Mouse (Mus musculus) intestine, postnatal 0 days (tissue): Measurements from ENCODE around the gene Ndufa3. TPM values are rescaled to one million over a fixed set of nuclear protein-coding genes. Genes with fewer than 3 reads are reported as not detected.
A peak's percentile ranks its signal among the peaks of the same experiment; 100 is the strongest.

Experiments used
- ATAC-seq: fragments of 200-750 bp; cut with Nextera tagmentation; 2 replicates; pipeline ENCODE4 v1.8.0; 2017; ENCODE audit warnings: mild to moderate bottlenecking, moderate TSS enrichment, moderate library complexity
- H3K27ac ChIP-seq: fragments of 300-500 bp; sonication (generic); 2 replicates; pipeline ENCODE4 v1.5.1; 2014; ENCODE audit warnings: mild to moderate bottlenecking, low read depth, low read length, moderate library complexity
- H3K27me3 ChIP-seq: fragments of 300-500 bp; sonication (generic); replicated peaks from 2 replicates; pipeline ENCODE4 v1.6.1; 2014; ENCODE audit warnings: low read length, mixed read lengths; ENCODE audit not compliant: control insufficient read depth, insufficient read depth
- H3K36me3 ChIP-seq: fragments of 300-500 bp; sonication (generic); 2 replicates; pipeline ENCODE4 v1.6.1; 2014; ENCODE audit warnings: mild to moderate bottlenecking, moderate library complexity; ENCODE audit not compliant: control insufficient read depth, insufficient read depth
- H3K4me1 ChIP-seq: fragments of 300-500 bp; sonication (generic); replicated peaks from 2 replicates; pipeline ENCODE4 v1.6.1; 2014; ENCODE audit warnings: antibody characterized with exemption, low read length, mixed read lengths; ENCODE audit not compliant: control insufficient read depth, insufficient read depth
- H3K4me2 ChIP-seq: fragments of 300-500 bp; sonication (generic); replicated peaks from 2 replicates; pipeline ENCODE4 v1.6.1; 2014; ENCODE audit warnings: low read depth, mild to moderate bottlenecking, moderate library complexity
- H3K4me3 ChIP-seq: fragments of 300-500 bp; sonication (generic); 2 replicates; pipeline ENCODE4 v1.5.1; 2014; ENCODE audit warnings: low read depth, low read length
- H3K9ac ChIP-seq: fragments of 300-500 bp; sonication (generic); 2 replicates; pipeline ENCODE4 v1.6.1; 2014; ENCODE audit warnings: mild to moderate bottlenecking, low read depth, low read length
- H3K9me3 ChIP-seq: fragments of 300-500 bp; sonication (generic); 2 replicates; pipeline ENCODE4 v1.6.1; 2016; ENCODE audit warnings: mixed run types; ENCODE audit not compliant: control insufficient read depth
- CTCF ChIP-seq: sonication (generic); IDR thresholded peaks from 2 replicates; pipeline ENCODE4 v1.5.1; 2016; ENCODE audit warnings: low read depth, mild to moderate bottlenecking, control low read depth, antibody characterized with exemption, moderate library complexity
- WGBS: fragments of 180-500 bp; shearing (Covaris S2); extraction: QIAGEN DNeasy Blood & Tissue Kit; methylation state at CpG from one replicate; pipeline ENCODE4 v1.1.7; 2014; 5-methylcytosine and 5-hydroxymethylcytosine counted together
- microRNA-seq: library from miRNA; unstranded; fragments of <30 nt; microRNA quantifications from one replicate; pipeline ENCODE4, GENCODE M21; 2016
- polyA plus RNA-seq: library from polyadenylated mRNA; unstranded; fragments of >200 nt; fragmentation: Nextera tagmentation; extraction: Ambion mirVana; gene quantifications from 2 replicates; pipeline ENCODE4 v1.2.1, GENCODE M21; 2015

The Ndufa3 gene
- polyA plus RNA-seq, 1 experiment from 2014 or later, result 717 TPM

- Histone ChIP-seq H3K9me3 (no peaks in the 10 kb centered on the region), H3K9ac (no peak overlapping the region), H3K27me3 (no peaks in the 10 kb centered on the region), H3K27ac (no peak overlapping the region), H3K36me3 (peaks cover 92% of the 10 kb centered on the region), H3K4me1 (no peaks in the 10 kb centered on the region), H3K4me2 (no peak overlapping the region), H3K4me3 (no peak overlapping the region)
- no peak for ATAC-seq
- WGBS, result 83% methylated on average over 4 of the region's 4 CpGs
- no peak for TF ChIP-seq CTCF
Observed at GRCm38 (mm10) chr7:3656966-3657365, 39.8 kb downstream of the Ndufa3 start.

DNA sequence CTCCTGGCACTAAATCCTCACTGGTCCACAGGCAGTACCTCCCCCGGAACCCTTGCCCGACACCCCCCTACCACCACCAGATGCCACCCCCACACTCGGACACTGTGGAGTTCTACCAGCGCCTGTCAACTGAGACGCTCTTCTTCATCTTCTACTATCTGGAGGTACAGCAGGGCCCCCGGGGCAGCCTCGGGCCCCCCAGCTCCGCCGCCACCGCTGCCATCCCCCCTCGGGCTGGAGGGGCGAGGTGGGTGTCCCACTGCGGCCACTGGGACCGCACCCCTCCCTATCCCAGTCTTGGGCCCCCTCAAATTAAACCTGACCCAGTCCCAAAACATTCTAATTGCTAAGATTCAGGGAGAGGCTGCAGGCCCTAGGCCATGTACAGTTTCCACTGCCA lies 41.4 kb downstream of the Ndufa3 start:
- H3K27ac ChIP-seq, result no peak overlapping the region
- no peak for ATAC-seq
- H3K9ac ChIP-seq, result no peak overlapping the region
- no peak overlapping the region for H3K4me3 ChIP-seq
- H3K36me3 ChIP-seq, result peaks cover 87% of the 10 kb centered on the region
- H3K4me2 ChIP-seq, result no peak overlapping the region
- H3K9me3 ChIP-seq, result no peaks in the 10 kb centered on the region
- 89% methylated on average over 14 of the region's 14 CpGs for WGBS
- no peak for TF ChIP-seq CTCF
- H3K4me1 ChIP-seq, result no peaks in the 10 kb centered on the region
- no peaks in the 10 kb centered on the region for H3K27me3 ChIP-seq

DNA sequence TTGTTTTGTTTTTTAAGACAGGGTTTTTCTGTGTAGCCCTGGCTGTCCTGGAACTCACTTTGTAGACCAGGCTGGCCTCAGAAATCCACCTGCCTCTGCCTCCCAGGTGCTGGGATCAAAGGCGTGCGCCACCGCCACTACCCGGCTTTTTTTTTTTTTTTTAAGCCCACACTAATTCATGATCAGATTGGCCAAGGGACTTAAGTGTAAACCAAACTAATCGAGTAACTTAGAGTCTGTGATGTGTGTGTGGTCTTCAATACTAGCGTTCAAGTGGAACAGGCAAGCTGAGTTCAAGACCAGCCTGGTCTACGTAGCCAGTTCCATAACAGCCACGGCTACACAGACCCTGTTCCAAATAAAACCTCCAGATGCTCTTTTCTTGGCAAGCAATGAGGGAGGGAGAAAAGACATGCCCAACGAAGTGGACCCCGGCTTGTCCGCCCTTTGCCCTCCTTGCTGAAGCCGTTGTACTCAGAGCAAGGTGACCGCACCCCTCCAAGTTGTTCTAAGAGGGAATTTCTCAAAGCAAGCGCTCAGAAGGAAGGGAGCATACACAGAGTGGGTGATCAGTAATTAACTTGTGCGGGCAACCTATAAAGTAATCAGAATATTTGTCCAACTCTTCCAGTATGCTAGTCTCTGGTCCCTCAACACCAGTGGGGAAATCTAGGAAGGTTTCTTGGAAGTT lies 47.5 kb downstream of the Ndufa3 start:
- peak; percentile 66 for ATAC-seq

DNA sequence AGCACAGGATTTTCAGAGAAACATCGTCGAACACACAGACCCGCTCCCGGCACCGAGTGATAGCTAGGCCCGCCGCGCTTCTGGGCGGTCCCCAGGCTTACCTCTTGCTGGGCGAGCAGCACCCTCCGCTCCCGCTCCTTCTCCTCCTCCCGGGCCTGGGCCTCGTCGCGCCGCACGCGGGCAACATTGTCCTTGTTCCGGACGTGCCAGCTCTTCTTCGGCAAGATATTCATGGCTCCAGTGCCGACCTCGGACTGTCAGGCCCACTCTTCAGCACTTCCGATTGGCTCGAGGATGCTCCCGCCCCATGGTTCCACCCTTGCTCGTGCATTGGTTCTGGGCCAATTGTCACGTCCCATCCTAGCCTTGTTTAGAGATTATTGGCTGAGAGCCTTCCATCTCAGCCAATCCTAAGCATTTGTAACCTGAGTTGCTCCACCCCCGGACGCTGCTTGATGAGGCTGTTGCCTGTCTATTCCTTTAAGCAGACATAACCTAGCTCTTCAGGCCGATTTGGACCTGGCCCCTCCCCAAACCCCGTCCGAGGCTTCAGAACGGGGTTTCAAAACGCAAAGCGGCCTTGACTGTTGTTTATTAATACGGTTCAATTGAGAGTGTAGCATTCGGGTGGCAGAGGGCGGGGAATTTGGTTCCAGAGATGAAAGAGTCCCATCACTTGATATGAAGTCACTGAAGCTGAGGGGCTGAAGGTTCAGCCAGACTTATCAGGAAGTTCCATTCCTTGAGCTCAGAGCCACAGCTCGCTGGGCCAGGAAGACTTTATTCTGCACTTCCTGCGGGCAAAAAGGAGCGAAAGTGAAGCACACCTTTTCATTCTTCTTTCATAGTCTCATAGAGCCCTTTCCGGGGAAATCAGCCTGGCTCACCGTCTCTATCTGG lies 48.3 kb downstream of the Ndufa3 start, which contains the start of gene Leng1:
Leng1 (minus strand) TSS at position 626 of the 900 bp plus-strand sequence.
- no peaks in the 10 kb centered on the region for H3K9me3 ChIP-seq
- whole genome bisulfite sequencing, result 2% methylated on average over 45 of the region's 45 CpGs
- H3K36me3 ChIP-seq, result peaks cover 21% of the 10 kb centered on the region
- H3K4me2 ChIP-seq, result peak within 1 kb of the TSS; percentile 71
- no peak for TF ChIP-seq CTCF
- peak within 1 kb of the TSS; percentile 84 for H3K27ac ChIP-seq
- ATAC-seq, result peak; percentile 98
- peak within 1 kb of the TSS; percentile 76 for H3K9ac ChIP-seq
- peak within 1 kb of the TSS; percentile 56 for H3K4me3 ChIP-seq
- no peaks in the 10 kb centered on the region for H3K27me3 ChIP-seq
- no peaks in the 10 kb centered on the region for H3K4me1 ChIP-seq

More for the DNA sequence above, 47.5 kb downstream of the Ndufa3 start:
- Histone ChIP-seq H3K9me3 (no peaks in the 10 kb centered on the region), H3K4me1 (no peaks in the 10 kb centered on the region), H3K27ac (peak overlapping the region; percentile 84), H3K4me3 (peak overlapping the region; percentile 56), H3K27me3 (no peaks in the 10 kb centered on the region), H3K4me2 (peak overlapping the region; percentile 71), H3K36me3 (peaks cover 29% of the 10 kb centered on the region), H3K9ac (peak overlapping the region; percentile 76)
- WGBS, result 24% methylated on average over 15 of the region's 15 CpGs
- no peak for TF ChIP-seq CTCF

DNA sequence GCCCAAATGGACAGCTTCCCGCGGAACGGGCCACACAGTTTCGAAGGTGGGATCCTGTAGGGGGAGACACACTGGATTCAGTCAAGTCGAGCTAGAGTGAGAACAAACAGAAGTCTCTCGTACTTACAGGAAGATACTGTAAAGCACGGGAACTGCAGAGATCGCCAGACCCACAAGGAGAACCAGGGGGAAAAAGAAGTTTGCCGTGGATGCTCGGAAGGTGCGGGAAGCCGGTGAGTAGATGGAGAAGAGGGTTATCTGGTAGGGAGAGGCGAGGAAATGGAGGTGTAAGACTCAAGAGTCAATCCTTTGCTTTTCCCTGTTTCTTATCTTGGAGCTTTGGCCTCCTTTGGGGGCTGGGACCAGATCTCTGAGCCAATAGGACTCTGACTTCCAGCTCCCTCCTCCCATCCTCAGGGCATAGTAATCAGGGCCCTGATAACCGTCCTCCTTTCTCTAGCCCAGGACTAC lies 49.8 kb downstream of the Ndufa3 start:
- no peaks in the 10 kb centered on the region for H3K27me3 ChIP-seq
- H3K36me3 ChIP-seq, result peaks cover 22% of the 10 kb centered on the region
- peak; percentile 51 for TF ChIP-seq CTCF
- 0 out of 2 replicates have a peak overlapping the region, but pooled peaks have one; percentile 26 for H3K9ac ChIP-seq
- H3K4me2 ChIP-seq, result peak overlapping the region; percentile 49
- 12% methylated on average over 14 of the region's 14 CpGs for WGBS
- peak overlapping the region; percentile 46; the same call in 1 of the 2 replicates for H3K27ac ChIP-seq
- ATAC-seq, result peak; percentile 17; the same call in 1 of the 2 replicates
- H3K4me3 ChIP-seq, result 0 out of 2 replicates have a peak overlapping the region, but pooled peaks have one; percentile 9
- H3K9me3 ChIP-seq, result no peaks in the 10 kb centered on the region
- H3K4me1 ChIP-seq, result no peaks in the 10 kb centered on the region

Small RNA genes within 50 kb of the gene (microRNA-seq; reads per million reads assigned to microRNA genes)
- gene Gm25100, result not detected
- 4.9 reads per million, percentile 12 among the genes with 10 or more reads in this experiment for gene Mir3572

Other genes with a start within 250 kb of the Ndufa3 start
- 0.27 and 0.85 TPM in 2 replicates for gene Cacng8, start 226.7 kb upstream of the Ndufa3 start, polyA plus RNA-seq
- gene Cacng6, start 193.2 kb upstream of the Ndufa3 start, polyA plus RNA-seq, result 0.22 and 0.33 TPM in 2 replicates
- gene Tarm1, start 114.7 kb upstream of the Ndufa3 start, polyA plus RNA-seq, result not detected in 2 replicates
- 0.08 and 0.13 TPM in 2 replicates for gene Oscar, start 1.2 kb upstream of the Ndufa3 start, polyA plus RNA-seq
- 12.2 and 12.8 TPM in 2 replicates for gene Tfpt, start 12.6 kb downstream of the Ndufa3 start, polyA plus RNA-seq
- 27.8 and 29.8 TPM in 2 replicates for gene Prpf31, start 12.6 kb downstream of the Ndufa3 start, polyA plus RNA-seq
- 19.9 and 20.8 TPM in 2 replicates for gene Cnot3, start 27.9 kb downstream of the Ndufa3 start, polyA plus RNA-seq
- 10.1 and 11.2 TPM in 2 replicates for gene Leng1, start 48.5 kb downstream of the Ndufa3 start, polyA plus RNA-seq
- 100 TPM in 2 replicates for gene Tmc4, start 60.2 kb downstream of the Ndufa3 start, polyA plus RNA-seq
- gene Tsen34, start 75.5 kb downstream of the Ndufa3 start, polyA plus RNA-seq, result 123 and 129 TPM in 2 replicates
- gene Mboat7, start 76.2 kb downstream of the Ndufa3 start, polyA plus RNA-seq, result 28.4 and 29.6 TPM in 2 replicates
- 791 and 834 TPM in 2 replicates for gene Rps9, start 86.6 kb downstream of the Ndufa3 start, polyA plus RNA-seq
- 0.69 and 0.77 TPM in 2 replicates for gene Pirb, start 103.0 kb downstream of the Ndufa3 start, polyA plus RNA-seq
- gene Gm15448, start 208.3 kb downstream of the Ndufa3 start, polyA plus RNA-seq, result not detected in 2 replicates
- 0.17 and 0.20 TPM in 2 replicates for gene Pira2, start 227.7 kb downstream of the Ndufa3 start, polyA plus RNA-seq